Mouse (Mus musculus): ENCODE data around the gene Dip2c. TPM values are rescaled to one million over a fixed set of nuclear protein-coding genes. Genes with fewer than 3 reads are reported as not detected.

Dip2c gene
- polyA plus RNA-seq, 1 experiment from 2014 or later, result 2.6 TPM

GRCm38 (mm10) chr13:9333187-9333586 lies 56.9 kb downstream of the Dip2c start:
- TF ChIP-seq CTCF (IDR thresholded peaks at IDR 0.05; ENCODE audit: low read depth) (no peak), EP300 (optimal IDR thresholded peaks at IDR 0.05) (no peak)
- H3K9ac ChIP-seq (ENCODE audit: low read length), result no peak overlapping the region
- H3K4me1 ChIP-seq (replicated peaks; ENCODE audit: control insufficient read depth, insufficient read depth), result no peaks in the 10 kb centered on the region
- no peak overlapping the region for H3K4me3 ChIP-seq (ENCODE audit: low read depth, low read length)
- no peaks in the 10 kb centered on the region for H3K9me3 ChIP-seq (ENCODE audit: control insufficient read depth, low read length)
- DNase-seq (ENCODE audit: low spot score) (no peak), ATAC-seq (ENCODE audit: low FRiP score, low TSS enrichment) (no peak)
- H3K4me2 ChIP-seq (replicated peaks; ENCODE audit: low read depth), result no peak overlapping the region
- no peaks in the 10 kb centered on the region for H3K36me3 ChIP-seq (ENCODE audit: control insufficient read depth, insufficient read depth, low read length)
- H3K27ac ChIP-seq (replicated peaks), result no peak overlapping the region
- H3K27me3 ChIP-seq (ENCODE audit: control insufficient read depth, insufficient read depth, low read length), result no peaks in the 10 kb centered on the region

DNA sequence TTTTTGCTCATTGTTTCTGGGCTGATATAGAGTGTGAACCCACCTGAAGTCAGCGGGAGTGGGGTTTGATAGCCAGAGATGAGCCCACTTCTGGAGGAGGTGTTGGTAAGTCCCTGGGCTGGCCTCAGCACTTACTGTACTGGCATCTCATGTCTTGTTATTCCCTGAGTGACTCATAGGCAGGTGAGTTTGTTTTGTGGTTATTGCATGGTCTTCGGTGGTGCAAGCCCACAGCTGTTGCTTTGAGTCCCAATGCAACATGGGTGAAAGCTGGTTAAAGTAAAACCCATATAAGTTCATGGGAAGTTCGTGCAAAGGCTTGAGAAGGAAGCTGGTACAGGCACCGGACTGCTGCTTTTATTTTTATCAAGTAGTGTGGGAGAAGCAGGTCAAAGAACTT lies 64.0 kb downstream of the Dip2c start:
- no peak overlapping the region for H3K9ac ChIP-seq (ENCODE audit: low read length)
- H3K4me1 ChIP-seq (replicated peaks; ENCODE audit: control insufficient read depth, insufficient read depth), result no peaks in the 10 kb centered on the region
- TF ChIP-seq EP300 (optimal IDR thresholded peaks at IDR 0.05), result no peak
- no peak for TF ChIP-seq CTCF (IDR thresholded peaks at IDR 0.05; ENCODE audit: low read depth)
- no peaks in the 10 kb centered on the region for H3K36me3 ChIP-seq (ENCODE audit: control insufficient read depth, insufficient read depth, low read length)
- DNase-seq (ENCODE audit: low spot score) (no peak), ATAC-seq (ENCODE audit: low FRiP score, low TSS enrichment) (peak; percentile 51; the same call in 1 of the 2 replicates)
- no peaks in the 10 kb centered on the region for H3K27me3 ChIP-seq (ENCODE audit: control insufficient read depth, insufficient read depth, low read length)
- no peak overlapping the region for H3K4me3 ChIP-seq (ENCODE audit: low read depth, low read length)
- no peak overlapping the region for H3K4me2 ChIP-seq (replicated peaks; ENCODE audit: low read depth)
- WGBS, result 74% methylated on average over 4 of the region's 4 CpGs
- H3K27ac ChIP-seq (replicated peaks), result no peak overlapping the region
- H3K9me3 ChIP-seq (ENCODE audit: control insufficient read depth, low read length), result no peaks in the 10 kb centered on the region

- H3K9me3 ChIP-seq (ENCODE audit: control insufficient read depth, low read length), result no peaks in the 10 kb centered on the region
- H3K9ac ChIP-seq (ENCODE audit: low read length), result no peak overlapping the region
- 60% methylated on average over 1 of the region's 1 CpGs for WGBS
- no peak overlapping the region for H3K4me2 ChIP-seq (replicated peaks; ENCODE audit: low read depth)
- DNase-seq (ENCODE audit: low spot score) (no peak), ATAC-seq (ENCODE audit: low FRiP score, low TSS enrichment) (no peak)
- H3K27ac ChIP-seq (replicated peaks), result no peak overlapping the region
- TF ChIP-seq CTCF (IDR thresholded peaks at IDR 0.05; ENCODE audit: low read depth), result no peak
- TF ChIP-seq EP300 (optimal IDR thresholded peaks at IDR 0.05), result no peak
- H3K36me3 ChIP-seq (ENCODE audit: control insufficient read depth, insufficient read depth, low read length), result no peaks in the 10 kb centered on the region
- no peaks in the 10 kb centered on the region for H3K27me3 ChIP-seq (ENCODE audit: control insufficient read depth, insufficient read depth, low read length)
- no peaks in the 10 kb centered on the region for H3K4me1 ChIP-seq (replicated peaks; ENCODE audit: control insufficient read depth, insufficient read depth)
- no peak overlapping the region for H3K4me3 ChIP-seq (ENCODE audit: low read depth, low read length)
Observed at GRCm38 (mm10) chr13:9342696-9343095, 66.4 kb downstream of the Dip2c start.

- H3K4me3 ChIP-seq (ENCODE audit: low read depth, low read length), result no peak overlapping the region
- no peaks in the 10 kb centered on the region for H3K27me3 ChIP-seq (ENCODE audit: control insufficient read depth, insufficient read depth, low read length)
- no peaks in the 10 kb centered on the region for H3K36me3 ChIP-seq (ENCODE audit: control insufficient read depth, insufficient read depth, low read length)
- 0 out of 2 replicates have a peak, but pooled peaks cover 5% of the 10 kb centered on the region for H3K4me1 ChIP-seq (replicated peaks; ENCODE audit: control insufficient read depth, insufficient read depth)
- 88% methylated on average over 3 of the region's 3 CpGs for WGBS
- H3K4me2 ChIP-seq (replicated peaks; ENCODE audit: low read depth), result no peak overlapping the region
- no peak for TF ChIP-seq EP300 (optimal IDR thresholded peaks at IDR 0.05)
- H3K27ac ChIP-seq (replicated peaks), result no peak overlapping the region
- no peak for ATAC-seq (ENCODE audit: low FRiP score, low TSS enrichment)
- no peaks in the 10 kb centered on the region for H3K9me3 ChIP-seq (ENCODE audit: control insufficient read depth, low read length)
- H3K9ac ChIP-seq (ENCODE audit: low read length), result no peak overlapping the region
- DNase-seq (ENCODE audit: low spot score), result no peak
Observed at GRCm38 (mm10) chr13:9347448-9347847, 71.1 kb downstream of the Dip2c start.

DNA sequence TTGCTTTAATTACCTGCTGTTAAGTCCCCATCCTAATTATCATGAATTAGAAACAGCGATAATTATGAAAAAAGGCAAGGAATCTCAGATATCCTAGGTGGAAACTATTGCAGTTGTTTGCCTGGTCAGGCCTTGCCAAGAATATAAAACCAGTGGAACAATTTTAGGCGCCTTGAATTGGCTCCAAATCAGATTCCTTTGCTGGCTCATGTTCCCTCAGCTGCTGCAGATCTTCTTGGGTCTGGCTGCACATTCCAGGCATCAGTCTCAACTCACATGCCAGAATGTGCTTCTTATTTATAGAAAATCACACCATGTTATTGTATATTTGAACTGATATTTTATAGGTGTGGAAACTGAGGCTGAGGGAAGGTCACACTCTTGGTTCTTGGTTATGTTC lies 74.3 kb downstream of the Dip2c start:
- Histone ChIP-seq H3K27ac (replicated peaks) (no peak overlapping the region), H3K9me3 (ENCODE audit: control insufficient read depth, low read length) (no peaks in the 10 kb centered on the region), H3K4me2 (replicated peaks; ENCODE audit: low read depth) (no peak overlapping the region), H3K4me3 (ENCODE audit: low read depth, low read length) (no peak overlapping the region), H3K4me1 (replicated peaks; ENCODE audit: control insufficient read depth, insufficient read depth) (0 out of 2 replicates have a peak, but pooled peaks cover 5% of the 10 kb centered on the region), H3K9ac (ENCODE audit: low read length) (no peak overlapping the region), H3K36me3 (ENCODE audit: control insufficient read depth, insufficient read depth, low read length) (no peaks in the 10 kb centered on the region), H3K27me3 (ENCODE audit: control insufficient read depth, insufficient read depth, low read length) (no peaks in the 10 kb centered on the region)
- no peak for ATAC-seq (ENCODE audit: low FRiP score, low TSS enrichment)
- DNase-seq (ENCODE audit: low spot score), result no peak
- 41% methylated on average over 2 of the region's 2 CpGs for WGBS
- TF ChIP-seq EP300 (optimal IDR thresholded peaks at IDR 0.05) (no peak), CTCF (IDR thresholded peaks at IDR 0.05; ENCODE audit: low read depth) (no peak)

DNA sequence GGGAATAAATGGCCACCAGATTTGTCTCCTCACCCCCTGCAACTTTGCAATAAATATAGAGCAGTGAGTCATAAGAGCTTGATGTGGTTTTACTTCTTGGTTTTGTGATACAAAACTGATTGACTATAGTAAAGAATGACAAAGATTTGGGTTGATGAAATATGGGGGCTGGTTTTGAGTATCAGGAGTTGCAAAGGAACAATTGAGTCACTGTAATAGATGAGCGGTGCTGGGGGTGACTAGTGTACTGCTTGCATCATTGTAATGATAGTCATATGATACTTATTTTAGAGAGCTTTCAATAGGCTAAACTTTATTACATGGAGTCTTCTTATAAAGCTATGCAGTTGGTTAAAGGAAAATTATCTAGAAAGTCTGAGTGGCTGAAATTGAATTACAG lies 77.6 kb downstream of the Dip2c start:
- H3K9ac ChIP-seq (ENCODE audit: low read length), result no peak overlapping the region
- no peak for DNase-seq (ENCODE audit: low spot score)
- H3K9me3 ChIP-seq (ENCODE audit: control insufficient read depth, low read length), result no peaks in the 10 kb centered on the region
- no peak for ATAC-seq (ENCODE audit: low FRiP score, low TSS enrichment)
- no peak overlapping the region for H3K4me3 ChIP-seq (ENCODE audit: low read depth, low read length)
- no peak overlapping the region for H3K27ac ChIP-seq (replicated peaks)
- H3K27me3 ChIP-seq (ENCODE audit: control insufficient read depth, insufficient read depth, low read length), result no peaks in the 10 kb centered on the region
- 0 out of 2 replicates have a peak, but pooled peaks cover 5% of the 10 kb centered on the region for H3K4me1 ChIP-seq (replicated peaks; ENCODE audit: control insufficient read depth, insufficient read depth)
- no peak for TF ChIP-seq CTCF (IDR thresholded peaks at IDR 0.05; ENCODE audit: low read depth)
- TF ChIP-seq EP300 (optimal IDR thresholded peaks at IDR 0.05), result no peak
- WGBS, result 93% methylated on average over 1 of the region's 1 CpGs
- no peak overlapping the region for H3K4me2 ChIP-seq (replicated peaks; ENCODE audit: low read depth)
- no peaks in the 10 kb centered on the region for H3K36me3 ChIP-seq (ENCODE audit: control insufficient read depth, insufficient read depth, low read length)
